Mouse (Mus musculus) layer of hippocampus, adult 8-10 months (tissue): Measurements from ENCODE around the gene Ripk3. TPM values are rescaled to one million over a fixed set of nuclear protein-coding genes. Genes with fewer than 3 reads are reported as not detected.

Experiments
- DNase-seq, 2 experiments: peaks; one replicate each; pipeline ENCODE4 v3.0.0; 2022; ENCODE audit warnings: low spot score in 2 of 2
- total RNA-seq, 4 experiments: library from RNA; stranded (reverse); gene quantifications; 2 replicates each; pipeline ENCODE4 v1.2.4; 2022

Gene Ripk3
- total RNA-seq, 4 experiments from 2014 or later, result 0.95 to 3.4 (median 0.99) TPM; not detected in 1

GRCm38 (mm10) chr14:55762001-55762821 is 26.5 kb downstream of the Ripk3 start:
- no peak for DNase-seq

- DNase-seq, result no peak
Observed at GRCm38 (mm10) chr14:55761163-55761562, 27.5 kb downstream of the Ripk3 start, which contains the start of gene Ltb4r2. TSS of gene Ltb4r2 (plus strand) at chr14:55761428.

- DNase-seq, result peak; percentile 59 to 87
Observed at GRCm38 (mm10) chr14:55760156-55760555, 28.5 kb downstream of the Ripk3 start.

GRCm38 (mm10) chr14:55758363-55758784 is 30.3 kb downstream of the Ripk3 start, which contains the start of gene Cideb:
TSS of gene Cideb (minus strand) at chr14:55758458.
- DNase-seq, result peak in 1 of 2 experiments; percentile 23

- DNase-seq, result no peak
Observed at GRCm38 (mm10) chr14:55757566-55757965, 31.1 kb downstream of the Ripk3 start.

- DNase-seq, result no peak
Observed at GRCm38 (mm10) chr14:55747051-55747847, 41.4 kb downstream of the Ripk3 start.

- DNase-seq, result no peak
Observed at GRCm38 (mm10) chr14:55745861-55746237, 42.8 kb downstream of the Ripk3 start.

GRCm38 (mm10) chr14:55745180-55745860 is 43.3 kb downstream of the Ripk3 start, which contains the start of the genes Dhrs1 and Nop9:
TSS of gene Dhrs1 (minus strand) at chr14:55745690.
TSS of gene Nop9 (plus strand) at chr14:55745693.
- DNase-seq, result peak; percentile 75 to 79

GRCm38 (mm10) chr14:55743711-55744110 is 45.0 kb downstream of the Ripk3 start:
- DNase-seq, result peak; percentile 59 to 89

- DNase-seq, result no peak
Observed at GRCm38 (mm10) chr14:55737086-55737687, 51.5 kb downstream of the Ripk3 start.

GRCm38 (mm10) chr14:55735758-55736157 is 52.9 kb downstream of the Ripk3 start:
- DNase-seq, result no peak

GRCm38 (mm10) chr14:55735334-55735733 is 53.3 kb downstream of the Ripk3 start:
- no peak for DNase-seq

Other genes with a start within 250 kb of the Ripk3 start
- 10 to 100 TPM; 43.4 to 61.5 (median 50.3) TPM for gene Pck2, start 248.6 kb downstream of the Ripk3 start, total RNA-seq
- 10 to 100 TPM; 74.0 to 93.1 (median 82.3) TPM for gene Dcaf11, start 228.9 kb downstream of the Ripk3 start, total RNA-seq
- gene A730061H03Rik, start 228.5 kb downstream of the Ripk3 start, total RNA-seq, result 1 to 10 TPM in 2 of 4 experiments, under 1 TPM in 1, not detected in 1; 0.94 to 2.0 (median 1.4) TPM
- gene Fitm1, start 213.2 kb downstream of the Ripk3 start, total RNA-seq, result not detected
- gene Psme1, start 210.7 kb downstream of the Ripk3 start, total RNA-seq, result 10 to 100 TPM; 57.9 to 75.0 (median 67.3) TPM
- 10 to 100 TPM; 48.3 to 57.7 (median 53.8) TPM for gene Emc9, start 203.6 kb downstream of the Ripk3 start, total RNA-seq
- 10 to 100 TPM; 57.2 to 74.4 (median 69.8) TPM for gene Psme2, start 197.8 kb downstream of the Ripk3 start, total RNA-seq
- 10 to 100 TPM; 36.5 to 56.0 (median 45.5) TPM for gene Rnf31, start 197.2 kb downstream of the Ripk3 start, total RNA-seq
- 10 to 100 TPM; 15.4 to 19.1 (median 17.9) TPM for gene Irf9, start 185.3 kb downstream of the Ripk3 start, total RNA-seq
- gene Rec8, start 170.8 kb downstream of the Ripk3 start, total RNA-seq, result 1 to 10 TPM; 1.1 to 2.8 (median 1.4) TPM
- gene Ipo4, start 152.9 kb downstream of the Ripk3 start, total RNA-seq, result 100 to 1,000 TPM; 121 to 153 (median 140) TPM
- 1 to 10 TPM; 4.2 to 7.5 (median 5.5) TPM for gene Gm49378, start 151.0 kb downstream of the Ripk3 start, total RNA-seq
- gene Tm9sf1, start 145.1 kb downstream of the Ripk3 start, total RNA-seq, result 10 to 100 TPM; 40.6 to 49.6 (median 44.7) TPM
- gene Tssk4, start 138.7 kb downstream of the Ripk3 start, total RNA-seq, result 1 to 10 TPM; 1.2 to 1.9 (median 1.7) TPM
- 10 to 100 TPM; 47.1 to 51.1 (median 49.6) TPM for gene Mdp1, start 128.4 kb downstream of the Ripk3 start, total RNA-seq
- gene Gmpr2, start 116.9 kb downstream of the Ripk3 start, total RNA-seq, result 10 to 100 TPM; 25.2 to 31.1 (median 28.6) TPM
- 100 to 1,000 TPM; 290 to 309 (median 300) TPM for gene Nedd8, start 116.7 kb downstream of the Ripk3 start, total RNA-seq
- 10 to 100 TPM; 12.2 to 20.8 (median 16.0) TPM for gene Tinf2, start 107.0 kb downstream of the Ripk3 start, total RNA-seq
- gene Tgm1, start 74.9 kb downstream of the Ripk3 start, total RNA-seq, result 1 to 10 TPM in 2 of 4 experiments, not detected in 2; 5.4 to 8.2 TPM
- gene Rabggta, start 66.6 kb downstream of the Ripk3 start, total RNA-seq, result 10 to 100 TPM; 42.8 to 53.5 (median 44.8) TPM
- gene Dhrs1, start 43.2 kb downstream of the Ripk3 start, total RNA-seq, result 100 to 1,000 TPM in 3 of 4 experiments, 10 to 100 TPM in 1; 86.6 to 148 (median 116) TPM
- gene Nop9, start 43.2 kb downstream of the Ripk3 start, total RNA-seq, result 10 to 100 TPM; 11.8 to 14.0 (median 13.1) TPM
- 1 to 10 TPM; 1.4 to 3.0 (median 1.7) TPM for gene Cideb, start 30.4 kb downstream of the Ripk3 start, total RNA-seq
- under 1 TPM in 3 of 4 experiments, not detected in 1; 0.16 to 0.23 (median 0.22) TPM for gene Ltb4r2, start 27.4 kb downstream of the Ripk3 start, total RNA-seq
- gene Ltb4r1, start 22.9 kb downstream of the Ripk3 start, total RNA-seq, result under 1 TPM in 1 of 4 experiments, not detected in 3; 0.32 TPM
- gene Adcy4, start 4.8 kb downstream of the Ripk3 start, total RNA-seq, result 1 to 10 TPM; 3.4 to 6.8 (median 4.8) TPM
- 1 to 10 TPM; 1.4 to 2.0 (median 1.7) TPM for gene Nfatc4, start 34.3 kb upstream of the Ripk3 start, total RNA-seq
- gene Nynrin, start 65.1 kb upstream of the Ripk3 start, total RNA-seq, result 10 to 100 TPM in 2 of 4 experiments, 1 to 10 TPM in 2; 6.4 to 10.9 (median 9.3) TPM
- gene Cbln3, start 95.5 kb upstream of the Ripk3 start, total RNA-seq, result under 1 TPM; 0.20 to 0.43 (median 0.33) TPM
- gene Khnyn, start 96.1 kb upstream of the Ripk3 start, total RNA-seq, result 10 to 100 TPM; 13.4 to 14.0 (median 13.7) TPM
- 10 to 100 TPM; 66.0 to 86.3 (median 78.8) TPM for gene Sdr39u1, start 111.4 kb upstream of the Ripk3 start, total RNA-seq
- under 1 TPM in 1 of 4 experiments, not detected in 3; 0.39 TPM for gene Cma1, start 155.8 kb upstream of the Ripk3 start, total RNA-seq
- not detected for gene Cma2, start 162.1 kb upstream of the Ripk3 start, total RNA-seq
- not detected for gene Mcpt1, start 229.1 kb upstream of the Ripk3 start, total RNA-seq
- not detected for gene Mcpt9, start 241.6 kb upstream of the Ripk3 start, total RNA-seq